9 mouse cellular contexts compared by ENCODE assay signal in genomic region chrX:60503995-60504394, GRCm38 (mm10). TPM values are rescaled to one million over a fixed set of nuclear protein-coding genes. Genes with fewer than 3 reads are reported as not detected.
DNase-seq lines count a peak whose midpoint lies in the region; ATAC-seq and TF ChIP-seq lines count a peak whose summit lies in the region.
"Had no signal": no experiment of that assay in that cellular context is flagged by ENCODE, and none has a peak within 500 bp of the region (broad histone marks: within the 10 kb centered on the region; RNA-seq: fewer than 3 reads in every experiment).

No protein-coding gene starts in this region.

- peak; percentile 65 for TF ChIP-seq CTCF in heart, adult 2 months (IDR thresholded peaks at IDR 0.05)
- TF ChIP-seq CTCF in CH12.LX (conservative IDR thresholded peaks at IDR 0.05 in 1 of 2, IDR thresholded peaks at IDR 0.05 in 1 of 2; ENCODE audit: low read depth in 2 of 2, low read length in 2 of 2) = peak; percentile 23 to 33; a peak in 3 of 4 replicates

- no peaks in the 10 kb centered on the region for H3K27me3 ChIP-seq in heart, adult 2 months (ENCODE audit: control insufficient read depth, insufficient read depth, low read length)
- no peaks in the 10 kb centered on the region for H3K27me3 ChIP-seq in heart, embryonic 12.5 days (replicated peaks)
- H3K27me3 ChIP-seq in CH12.LX (replicated peaks) = no peaks in the 10 kb centered on the region

- H3K27ac ChIP-seq in heart, adult 2 months = no peak overlapping the region
- H3K27ac ChIP-seq in heart, embryonic 12.5 days (ENCODE audit: poor library complexity, severe bottlenecking) = no peak overlapping the region
- H3K27ac ChIP-seq in CH12.LX (ENCODE audit: insufficient read depth, low read depth) = no peak overlapping the region

- ATAC-seq in heart, embryonic 12.5 days (ENCODE audit: insufficient number of reproducible peaks, low FRiP score) = no peak

- H3K4me1 ChIP-seq in heart, adult 2 months (ENCODE audit: control insufficient read depth, insufficient read depth, low read length) = no peaks in the 10 kb centered on the region
- H3K4me1 ChIP-seq in heart, embryonic 12.5 days (replicated peaks) = no peaks in the 10 kb centered on the region
- no peaks in the 10 kb centered on the region for H3K4me1 ChIP-seq in CH12.LX (ENCODE audit: control insufficient read depth in 1 of 2, insufficient read depth in 2 of 2)

- H3K9ac ChIP-seq in heart, adult 2 months (ENCODE audit: low read depth, low read length) = no peak overlapping the region
- H3K9ac ChIP-seq in heart, embryonic 12.5 days = no peak overlapping the region
- no peak overlapping the region for H3K9ac ChIP-seq in CH12.LX (ENCODE audit: insufficient read depth, low read depth)

- H3K79me2 ChIP-seq in heart, adult 2 months (replicated peaks; ENCODE audit: control insufficient read depth, insufficient read depth, low read length) = no peaks in the 10 kb centered on the region
- H3K79me2 ChIP-seq in CH12.LX (replicated peaks; ENCODE audit: control insufficient read depth, extremely low read depth, insufficient read depth, poor library complexity, severe bottlenecking) = no peaks in the 10 kb centered on the region

- intact Hi-C loops in heart, adult 2 months (cut with DNase I) = loop anchor here (5.0 to 10.0 kb wide), 2 partner anchors 101 to 543 kb away; no protein-coding TSS in a partner anchor

- TF ChIP-seq EP300 in heart, adult 2 months (IDR thresholded peaks at IDR 0.05; ENCODE audit: insufficient read depth, low read depth, low read length) = no peak
- TF ChIP-seq EP300 in CH12.LX (IDR thresholded peaks at IDR 0.05; ENCODE audit: low read length) = no peak

- DNase-seq in heart, adult 2 months = peak in 1 of 2 experiments; percentile 1
- DNase-seq in CH12.LX (ENCODE audit: extremely low read depth) = peak; percentile 28
- peak; percentile 1 for DNase-seq in cerebellum, adult 9-11 months
- peak; percentile 1 to 43 for DNase-seq in frontal cortex, adult 2 months (ENCODE audit: extremely low spot score in 1 of 2, low spot score in 1 of 2)
- peak; percentile 3 for DNase-seq in layer of hippocampus, adult 9-11 months
- peak; percentile 72 for DNase-seq in retina, embryonic 14.5 days (ENCODE audit: low spot score)
- DNase-seq in MN1 (ENCODE audit: low spot score) = no peak

- dilution Hi-C loops in CH12.LX (cut with MboI; ENCODE audit: extremely low pct_ligation_motif_present, extremely low pct_unique_long_range_greater_than_20kb, low sequenced_read_pairs) = no loop called here

- H3K4me3 ChIP-seq in heart, adult 2 months = no peak overlapping the region
- no peak overlapping the region for H3K4me3 ChIP-seq in heart, embryonic 12.5 days
- H3K4me3 ChIP-seq in CH12.LX (replicated peaks in 1 of 3; ENCODE audit: low read depth in 2 of 3, low read length in 2 of 3, poor library complexity in 1 of 3) = no peak overlapping the region

- H3K9me3 ChIP-seq in heart, embryonic 12.5 days (replicated peaks) = no peaks in the 10 kb centered on the region
- H3K9me3 ChIP-seq in CH12.LX (replicated peaks; ENCODE audit: low read length) = no peaks in the 10 kb centered on the region

- in situ Hi-C loops in CH12.LX (cut with MboI; ENCODE audit: low pct_ligation_motif_present, low pct_unique_long_range_greater_than_20kb, low sequenced_read_pairs) = no loop called here

- peak; percentile 14; the same call in 1 of the 2 replicates for TF ChIP-seq RAD21 in CH12.LX (IDR thresholded peaks at IDR 0.05; ENCODE audit: low read depth, low read length)

- no peak overlapping the region for H3K4me2 ChIP-seq in heart, embryonic 12.5 days
- H3K4me2 ChIP-seq in CH12.LX (ENCODE audit: insufficient read depth, low read depth, poor library complexity, severe bottlenecking) = no peak overlapping the region

- TF ChIP-seq POLR2A in heart, adult 2 months (IDR thresholded peaks at IDR 0.05; ENCODE audit: insufficient read depth, low read depth, low read length) = no peak
- TF ChIP-seq POLR2A in CH12.LX (IDR thresholded peaks at IDR 0.05; ENCODE audit: low read depth, low read length) = no peak

- no peaks in the 10 kb centered on the region for H3K36me3 ChIP-seq in heart, adult 2 months (ENCODE audit: control insufficient read depth, insufficient read depth, low read length)
- no peaks in the 10 kb centered on the region for H3K36me3 ChIP-seq in heart, embryonic 12.5 days
- H3K36me3 ChIP-seq in CH12.LX (replicated peaks in 1 of 2; ENCODE audit: control insufficient read depth in 1 of 2, insufficient read depth in 1 of 2, low read length in 1 of 2) = no peaks in the 10 kb centered on the region

TF ChIP-seq in CH12.LX, 34 proteins besides CTCF, POLR2A, EP300 and RAD21:
- no peak for TF ChIP-seq JUND (conservative IDR thresholded peaks at IDR 0.05; ENCODE audit: low read depth, low read length)
- TF ChIP-seq MEF2A (IDR thresholded peaks at IDR 0.05; ENCODE audit: borderline replicate concordance, low read depth, low read length) = no peak
- TF ChIP-seq MAFK (IDR thresholded peaks at IDR 0.05; ENCODE audit: insufficient replicate concordance, low read length) = no peak
- TF ChIP-seq GABPA (IDR thresholded peaks at IDR 0.05; ENCODE audit: insufficient replicate concordance, low read depth, low read length) = no peak
- TF ChIP-seq HCFC1 (IDR thresholded peaks at IDR 0.05; ENCODE audit: low read depth, low read length) = no peak
- no peak for TF ChIP-seq NELFE (IDR thresholded peaks at IDR 0.05; ENCODE audit: low read depth, low read length)
- TF ChIP-seq SMC3 (IDR thresholded peaks at IDR 0.05; ENCODE audit: low read depth, low read length) = peak; percentile 3; the same call in 1 of the 2 replicates

RNA-seq across cellular contexts. Expression of gene Gm7073, which starts 35.1 kb away (rescaled TPM):
- not detected for total RNA-seq in heart, adult 2 months (2021)
- polyA plus RNA-seq in heart, adult 2 months (2012; rRNA removed) = not detected in 2 replicates
- not detected in 2 replicates for polyA plus RNA-seq in heart, embryonic 12.5 days (2016; fragmentation: Nextera tagmentation; extraction: Ambion mirVana)
- total RNA-seq in CH12.LX (2012; rRNA removed) = not detected in 2 replicates
- not detected in 2 replicates for total RNA-seq in CH12.LX (2014; rRNA removed)
- not detected in 2 replicates for polyA plus RNA-seq in CH12.LX (2012; ENCODE audit: insufficient read length, low read depth)
- polyA plus RNA-seq in frontal cortex, adult 2 months (2012; rRNA removed) = not detected in 2 replicates
- polyA plus RNA-seq: heart, embryonic 16.5 days had no signal
